Comparison of ENCODE assay signal across 24 mouse cellular contexts in genomic region chr8:95134186-95134585, GRCm38 (mm10).
"Had no signal": no experiment of that assay in that cellular context is flagged by ENCODE, and none has a peak within 500 bp of the region (broad histone marks: within the 10 kb centered on the region; RNA-seq: fewer than 3 reads in every experiment).

No protein-coding gene starts in this region.

- DNase-seq: gastrocnemius, postnatal 14 days; gastrocnemius, postnatal 36 days; heart, adult 18-20 months; heart, postnatal 10 days; heart, postnatal 4 days; kidney, adult 18-20 months; kidney, adult 8-10 months; kidney, postnatal 14 days; kidney, postnatal 36 days; layer of hippocampus, adult 9-11 months had no signal

- H3K9me3 ChIP-seq: heart, embryonic 12.5 days; hindbrain, embryonic 10.5 days; hindbrain, embryonic 12.5 days; intestine, embryonic 15.5 days; kidney, embryonic 15.5 days; limb, embryonic 10.5 days; limb, embryonic 12.5 days; liver, embryonic 12.5 days had no signal

- H3K27me3 ChIP-seq: intestine, embryonic 15.5 days; kidney, embryonic 15.5 days had no signal

- H3K27ac ChIP-seq: hindbrain, embryonic 10.5 days; hindbrain, embryonic 12.5 days; hindbrain, embryonic 14.5 days; intestine, embryonic 15.5 days; kidney, embryonic 15.5 days; kidney, postnatal 0 days; left cerebral cortex, adult 2 months; limb, embryonic 10.5 days; limb, embryonic 12.5 days; liver, embryonic 12.5 days; liver, embryonic 14.5 days had no signal

- H3K9ac ChIP-seq: heart, embryonic 12.5 days; hindbrain, embryonic 12.5 days; hindbrain, embryonic 14.5 days; intestine, embryonic 15.5 days; kidney, embryonic 15.5 days; limb, embryonic 12.5 days; liver, embryonic 12.5 days; liver, embryonic 14.5 days had no signal

- H3K36me3 ChIP-seq: hindbrain, embryonic 10.5 days; hindbrain, embryonic 12.5 days; intestine, embryonic 15.5 days had no signal

- H3K4me3 ChIP-seq: heart, embryonic 12.5 days; hindbrain, embryonic 10.5 days; hindbrain, embryonic 12.5 days; intestine, embryonic 15.5 days; kidney, embryonic 15.5 days; left cerebral cortex, adult 2 months; limb, embryonic 10.5 days; limb, embryonic 12.5 days; liver, embryonic 12.5 days had no signal

- H3K4me2 ChIP-seq: heart, embryonic 12.5 days; hindbrain, embryonic 12.5 days; hindbrain, embryonic 14.5 days; intestine, embryonic 15.5 days; kidney, embryonic 15.5 days; limb, embryonic 12.5 days; liver, embryonic 12.5 days had no signal

- ATAC-seq: inflammation-experienced regulatory T-cells, adult 6 months; intestine, embryonic 15.5 days; intestine, postnatal 0 days; liver, embryonic 12.5 days had no signal
